Mouse (Mus musculus) forebrain, embryonic 12.5 days (tissue): ENCODE measurements around the gene Ggt7. TPM values are rescaled to one million over a fixed set of nuclear protein-coding genes. Genes with fewer than 3 reads are reported as not detected.
A peak's percentile ranks its signal among the peaks of the same experiment; 100 is the strongest.
"Not testable (repeated sequence)": the region's sequence is repeated elsewhere in the genome, so short reads cannot be mapped to it uniquely, and the experiment has no call there.

ENCODE experiments used
- ATAC-seq: fragments of 200-750 bp; cut with Nextera tagmentation; 2 replicates; pipeline ENCODE4 v1.8.0; 2017; ENCODE audit warnings: moderate TSS enrichment; ENCODE audit not compliant: low FRiP score
- H3K27ac ChIP-seq: fragments of 300-500 bp; sonication (generic); 2 replicates; pipeline ENCODE4 v1.5.1; 2016; ENCODE audit warnings: mild to moderate bottlenecking
- H3K27me3 ChIP-seq: fragments of 300-500 bp; sonication (generic); 2 replicates; pipeline ENCODE4 v1.6.1; 2016; ENCODE audit warnings: mild to moderate bottlenecking
- H3K36me3 ChIP-seq: fragments of 300-500 bp; sonication (generic); replicated peaks from 2 replicates; pipeline ENCODE4 v1.6.1; 2016; ENCODE audit warnings: mild to moderate bottlenecking
- H3K4me1 ChIP-seq: fragments of 300-500 bp; sonication (generic); 2 replicates; pipeline ENCODE4 v1.6.1; 2016
- H3K4me2 ChIP-seq: fragments of 300-500 bp; sonication (generic); 2 replicates; pipeline ENCODE4 v1.6.1; 2016; ENCODE audit warnings: mild to moderate bottlenecking, moderate library complexity
- H3K4me3 ChIP-seq: fragments of 300-500 bp; sonication (generic); replicated peaks from 2 replicates; pipeline ENCODE4 v1.5.1; 2016; ENCODE audit warnings: mild to moderate bottlenecking
- H3K9ac ChIP-seq: fragments of 300-500 bp; sonication (generic); 2 replicates; pipeline ENCODE4 v1.6.1; 2016; ENCODE audit warnings: mild to moderate bottlenecking
- H3K9me3 ChIP-seq: fragments of 300-500 bp; sonication (generic); 2 replicates; pipeline ENCODE4 v1.6.1; 2016
- WGBS: fragments of 180-500 bp; shearing (Covaris S2); methylation state at CpG from one replicate; pipeline ENCODE4 v1.1.7; 2016; 5-methylcytosine and 5-hydroxymethylcytosine counted together
- polyA plus RNA-seq: library from polyadenylated mRNA; unstranded; fragments of >200 nt; fragmentation: Nextera tagmentation; extraction: Ambion mirVana; gene quantifications from 2 replicates; pipeline ENCODE4 v1.2.1, GENCODE M21; 2016

Ggt7 gene
- polyA plus RNA-seq, 1 experiment from 2014 or later: 27.5 TPM

- H3K9ac ChIP-seq: 0 out of 2 replicates have a peak overlapping the region, but pooled peaks have one; percentile 12
- no peak for ATAC-seq
Observed at GRCm38 (mm10) chr2:155504440-155505355, 13.3 kb downstream of the Ggt7 start.

GRCm38 (mm10) chr2:155502596-155502995, 15.4 kb downstream of the Ggt7 start:
- WGBS: 92% methylated on average over 7 of the region's 7 CpGs
- Histone ChIP-seq H3K9ac (no peak overlapping the region), H3K4me1 (peaks cover 12% of the 10 kb centered on the region), H3K4me3 (no peak overlapping the region), H3K9me3 (no peaks in the 10 kb centered on the region), H3K27ac (no peak overlapping the region), H3K4me2 (no peak overlapping the region), H3K27me3 (no peaks in the 10 kb centered on the region), H3K36me3 (peaks cover 23% of the 10 kb centered on the region)
- ATAC-seq: no peak

More at GRCm38 (mm10) chr2:155504440-155505355, 13.3 kb downstream of the Ggt7 start:
- Histone ChIP-seq H3K27me3 (no peaks in the 10 kb centered on the region), H3K4me1 (peaks cover 18% of the 10 kb centered on the region), H3K4me3 (no peak overlapping the region), H3K27ac (0 out of 2 replicates have a peak overlapping the region, but pooled peaks have one; percentile 32), H3K4me2 (no peak overlapping the region), H3K9me3 (no peaks in the 10 kb centered on the region), H3K36me3 (peaks cover 13% of the 10 kb centered on the region)
- 61% methylated on average over 13 of the region's 13 CpGs for WGBS

GRCm38 (mm10) chr2:155490998-155491397, 27.0 kb downstream of the Ggt7 start:
- H3K27ac ChIP-seq: no peak overlapping the region
- no peak for ATAC-seq
- WGBS: 93% methylated on average over 6 of the region's 6 CpGs
- no peak overlapping the region for H3K9ac ChIP-seq
- H3K4me1 ChIP-seq: no peaks in the 10 kb centered on the region
- H3K4me2 ChIP-seq: no peak overlapping the region
- no peak overlapping the region for H3K4me3 ChIP-seq
- H3K36me3 ChIP-seq: peaks cover 24% of the 10 kb centered on the region
- no peaks in the 10 kb centered on the region for H3K27me3 ChIP-seq
- H3K9me3 ChIP-seq: no peaks in the 10 kb centered on the region

- 39% methylated on average over 3 of the region's 3 CpGs for WGBS
Observed at GRCm38 (mm10) chr2:155482021-155482420, 36.0 kb downstream of the Ggt7 start.

GRCm38 (mm10) chr2:155473570-155474088, 44.4 kb downstream of the Ggt7 start, which contains the start of gene Ncoa6:
Ncoa6 (minus strand) TSS chr2:155473894.
- Histone ChIP-seq H3K4me2 (peak within 1 kb of the TSS; percentile 88), H3K9me3 (no peaks in the 10 kb centered on the region), H3K27me3 (no peaks in the 10 kb centered on the region), H3K9ac (peak within 1 kb of the TSS; percentile 99), H3K27ac (peak within 1 kb of the TSS; percentile 89), H3K36me3 (no peaks in the 10 kb centered on the region), H3K4me3 (peak within 1 kb of the TSS; percentile 95), H3K4me1 (peaks cover 26% of the 10 kb centered on the region)
- under 1% methylated on average over 27 of the region's 72 CpGs for WGBS
- ATAC-seq: peak; percentile 89

More at GRCm38 (mm10) chr2:155482021-155482420, 36.0 kb downstream of the Ggt7 start:
- ATAC-seq: no peak
- no peak overlapping the region for H3K4me2 ChIP-seq
- H3K9me3 ChIP-seq: no peaks in the 10 kb centered on the region
- H3K9ac ChIP-seq: no peak overlapping the region
- H3K36me3 ChIP-seq: no peaks in the 10 kb centered on the region
- H3K27me3 ChIP-seq: no peaks in the 10 kb centered on the region
- no peak overlapping the region for H3K27ac ChIP-seq
- H3K4me3 ChIP-seq: no peak overlapping the region
- H3K4me1 ChIP-seq: no peaks in the 10 kb centered on the region

GRCm38 (mm10) chr2:155472671-155473569, 45.1 kb downstream of the Ggt7 start:
- Histone ChIP-seq H3K36me3 (no peaks in the 10 kb centered on the region), H3K4me2 (peak overlapping the region; percentile 88), H3K9ac (peak overlapping the region; percentile 99), H3K4me1 (peaks cover 26% of the 10 kb centered on the region), H3K27ac (peak overlapping the region; percentile 89), H3K27me3 (no peaks in the 10 kb centered on the region), H3K9me3 (no peaks in the 10 kb centered on the region), H3K4me3 (peak overlapping the region; percentile 95)
- ATAC-seq: peak; percentile 75
- WGBS: under 1% methylated on average over 63 of the region's 71 CpGs

- H3K4me3 ChIP-seq: no peak overlapping the region
- H3K9ac ChIP-seq: no peak overlapping the region
- H3K9me3 ChIP-seq: no peaks in the 10 kb centered on the region
- H3K4me2 ChIP-seq: no peak overlapping the region
- no peaks in the 10 kb centered on the region for H3K27me3 ChIP-seq
- peaks cover 13% of the 10 kb centered on the region for H3K4me1 ChIP-seq
- WGBS: 87% methylated on average over 1 of the region's 1 CpGs
- ATAC-seq: no peak
- 0 out of 2 replicates have a peak, but pooled peaks cover 3% of the 10 kb centered on the region for H3K36me3 ChIP-seq
- no peak overlapping the region for H3K27ac ChIP-seq
Observed at GRCm38 (mm10) chr2:155466861-155467260, 51.2 kb downstream of the Ggt7 start.

- H3K27ac ChIP-seq: no peak overlapping the region
- no peak for ATAC-seq
- no peak overlapping the region for H3K4me2 ChIP-seq
- H3K36me3 ChIP-seq: peaks cover 8% of the 10 kb centered on the region
- no peaks in the 10 kb centered on the region for H3K4me1 ChIP-seq
- no peaks in the 10 kb centered on the region for H3K27me3 ChIP-seq
- 90% methylated on average over 7 of the region's 7 CpGs for WGBS
- no peak overlapping the region for H3K4me3 ChIP-seq
- no peaks in the 10 kb centered on the region for H3K9me3 ChIP-seq
- H3K9ac ChIP-seq: no peak overlapping the region
Observed at GRCm38 (mm10) chr2:155453591-155453990, 64.4 kb downstream of the Ggt7 start.

- Histone ChIP-seq H3K4me1 (no peaks in the 10 kb centered on the region), H3K4me2 (no peak overlapping the region), H3K9ac (no peak overlapping the region), H3K36me3 (peaks cover 8% of the 10 kb centered on the region), H3K4me3 (no peak overlapping the region), H3K27ac (no peak overlapping the region), H3K9me3 (no peaks in the 10 kb centered on the region), H3K27me3 (no peaks in the 10 kb centered on the region)
- WGBS: 92% methylated on average over 5 of the region's 5 CpGs
- no peak for ATAC-seq
Observed at GRCm38 (mm10) chr2:155451256-155451655, 66.8 kb downstream of the Ggt7 start.

GRCm38 (mm10) chr2:155447906-155448305, 70.1 kb downstream of the Ggt7 start:
- H3K9me3 ChIP-seq, H3K4me2 ChIP-seq, H3K36me3 ChIP-seq, H3K4me3 ChIP-seq, H3K9ac ChIP-seq, ATAC-seq, H3K4me1 ChIP-seq, H3K27ac ChIP-seq, H3K27me3 ChIP-seq: not testable (repeated sequence)
- WGBS: 100% methylated on average over 1 of the region's 1 CpGs

- Histone ChIP-seq H3K27ac (no peak overlapping the region), H3K9me3 (no peaks in the 10 kb centered on the region), H3K27me3 (no peaks in the 10 kb centered on the region), H3K4me1 (peaks cover 5% of the 10 kb centered on the region; the same call in 1 of the 2 replicates), H3K9ac (no peak overlapping the region), H3K36me3 (no peaks in the 10 kb centered on the region), H3K4me3 (no peak overlapping the region), H3K4me2 (no peak overlapping the region)
- ATAC-seq: no peak
- 64% methylated on average over 2 of the region's 2 CpGs for WGBS
Observed at GRCm38 (mm10) chr2:155443446-155443845, 74.6 kb downstream of the Ggt7 start.

- Histone ChIP-seq H3K9me3 (no peaks in the 10 kb centered on the region), H3K4me3 (no peak overlapping the region), H3K9ac (no peak overlapping the region), H3K27ac (no peak overlapping the region), H3K4me2 (no peak overlapping the region), H3K36me3 (no peaks in the 10 kb centered on the region), H3K27me3 (no peaks in the 10 kb centered on the region), H3K4me1 (peaks cover 5% of the 10 kb centered on the region; the same call in 1 of the 2 replicates)
- WGBS: 86% methylated on average over 4 of the region's 4 CpGs
- no peak for ATAC-seq
Observed at GRCm38 (mm10) chr2:155442916-155443315, 75.1 kb downstream of the Ggt7 start.
